Mouse (Mus musculus): ENCODE measurements around the gene Supt6.
"Not testable (repeated sequence)": the region's sequence is repeated elsewhere in the genome, so short reads cannot be mapped to it uniquely, and the experiment has no call there.

Gene Supt6

DNA sequence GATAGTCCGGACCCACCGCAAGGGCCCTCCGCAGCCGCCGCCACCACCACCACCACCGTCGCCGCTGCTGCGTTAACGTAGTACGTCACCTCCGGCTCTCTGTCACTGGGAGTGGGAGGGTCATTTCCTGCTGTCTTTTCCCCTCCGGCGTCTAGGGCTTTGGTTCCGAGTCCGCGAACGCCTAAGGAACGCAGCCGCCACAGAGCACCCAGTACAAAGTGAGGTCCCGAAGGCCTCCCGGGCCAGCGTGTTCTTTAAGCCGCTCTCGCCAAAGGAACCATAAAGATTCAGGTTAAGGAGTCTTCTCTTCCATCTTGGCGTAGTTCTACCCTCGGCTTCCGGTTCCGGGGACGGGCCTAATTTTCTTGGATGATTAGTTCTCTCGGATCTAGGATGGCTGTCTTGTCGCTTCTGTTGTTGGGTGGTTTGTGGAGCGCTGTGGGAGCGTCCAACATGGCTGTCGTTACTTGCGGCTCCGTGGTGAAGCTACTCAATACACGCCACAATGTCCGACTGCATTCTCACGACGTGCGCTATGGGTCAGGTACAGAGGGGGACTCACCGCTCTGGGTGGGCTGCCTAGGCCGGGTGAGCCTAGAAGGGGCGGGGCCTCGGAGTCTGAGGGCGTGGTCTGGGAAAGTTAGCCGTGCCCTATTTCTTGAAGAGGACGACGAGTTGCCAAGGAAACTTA lies at the start of gene Supt6, which contains the start of gene Sdf2:
Gene Supt6 (minus strand): TSS at position 361 of the 691 bp plus-strand sequence.
Gene Sdf2 (plus strand): TSS at position 120 of the 691 bp plus-strand sequence.
- DNase-seq, result peak; percentile 96

DNA sequence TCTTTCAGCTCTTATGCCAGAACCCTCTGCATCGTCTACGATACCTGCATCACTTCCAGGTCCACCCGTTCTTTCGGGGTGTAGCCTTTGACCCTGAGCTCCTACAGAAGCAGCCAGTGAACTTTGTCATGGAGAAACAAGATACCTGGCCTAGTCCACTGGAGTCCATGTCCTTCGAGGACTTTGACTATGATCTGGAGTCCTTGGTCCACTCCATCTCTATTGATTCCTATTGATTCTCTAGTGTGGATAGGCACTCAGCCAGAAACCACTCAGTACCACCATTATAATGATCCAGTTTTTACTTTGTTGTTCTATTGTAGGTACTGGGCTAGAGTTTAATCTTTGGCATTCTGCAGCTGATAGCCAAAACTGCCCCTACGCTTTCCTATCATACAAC lies 48.8 kb upstream of the Supt6 start:
- DNase-seq, result no peak

DNA sequence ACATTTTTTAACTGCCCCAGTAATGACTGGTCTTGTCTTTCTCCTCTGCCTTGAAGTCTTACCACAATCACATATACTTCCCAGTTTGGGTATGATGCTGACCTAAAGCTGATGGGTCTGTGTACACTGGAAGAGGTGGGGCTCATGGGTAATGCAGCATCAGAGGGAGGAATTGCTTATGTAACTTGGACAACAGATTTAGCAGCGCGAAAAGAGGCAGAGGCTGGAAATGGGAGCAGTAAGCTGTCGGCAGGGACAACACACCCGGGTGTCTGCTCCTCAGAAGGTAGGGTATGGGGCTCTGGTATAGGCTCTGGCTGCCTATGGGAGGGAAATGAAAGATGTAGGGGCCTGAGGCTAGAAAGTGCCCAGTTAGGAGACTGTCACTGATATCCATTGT lies 44.9 kb upstream of the Supt6 start, which contains the start of gene BC030499:
Gene BC030499 (plus strand): TSS at position 188 of the 400 bp plus-strand sequence.
- no peak for DNase-seq

DNA sequence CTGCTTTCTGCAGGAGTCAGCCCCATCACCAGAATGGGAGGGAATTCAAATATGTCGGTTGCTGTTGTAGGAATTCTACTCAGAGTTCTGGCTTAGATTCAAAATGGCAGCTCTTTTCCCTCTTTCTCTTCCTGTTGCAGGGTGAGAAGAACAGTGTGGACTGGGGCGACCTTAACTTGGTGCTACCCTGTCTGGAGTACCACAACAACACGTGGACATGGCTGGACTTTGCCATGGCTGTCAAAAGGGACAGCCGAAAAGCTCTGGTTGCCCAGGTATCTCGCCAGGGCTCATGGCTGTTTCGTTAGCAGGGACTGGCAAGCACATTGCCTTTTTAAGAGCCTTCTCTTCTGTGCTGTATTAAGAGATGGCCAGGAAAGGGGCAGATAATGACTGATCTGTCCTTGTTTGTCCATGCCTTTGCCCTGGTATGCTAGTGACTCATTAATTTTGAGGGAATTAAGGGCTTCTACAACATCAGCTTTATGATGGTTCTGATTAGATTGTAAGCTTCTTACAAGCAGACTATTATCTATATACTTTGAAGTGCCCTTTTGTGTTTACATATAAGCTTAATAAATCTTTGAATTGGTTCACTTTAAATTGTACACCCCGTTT lies 43.5 kb upstream of the Supt6 start:
- no peak for DNase-seq

DNA sequence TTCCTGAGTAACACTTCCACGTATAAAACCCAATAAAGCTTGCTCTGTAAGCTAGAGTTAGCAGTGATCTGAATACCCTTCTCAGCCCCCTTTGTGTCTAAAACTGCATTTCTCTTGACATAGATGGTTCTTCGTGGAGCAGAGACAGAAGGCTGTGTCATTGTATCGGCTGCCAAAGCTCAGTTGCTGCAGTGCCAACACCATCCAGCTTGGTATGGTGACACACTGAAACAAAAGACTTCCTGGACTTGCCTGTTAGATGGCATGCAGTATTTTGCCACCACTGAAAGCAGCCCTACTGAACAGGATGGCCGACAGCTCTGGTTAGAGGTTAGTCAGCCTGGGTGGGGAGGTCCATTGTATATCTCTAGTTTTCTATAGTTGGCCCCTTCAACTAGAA lies 33.8 kb upstream of the Supt6 start:
- DNase-seq, result no peak

DNA sequence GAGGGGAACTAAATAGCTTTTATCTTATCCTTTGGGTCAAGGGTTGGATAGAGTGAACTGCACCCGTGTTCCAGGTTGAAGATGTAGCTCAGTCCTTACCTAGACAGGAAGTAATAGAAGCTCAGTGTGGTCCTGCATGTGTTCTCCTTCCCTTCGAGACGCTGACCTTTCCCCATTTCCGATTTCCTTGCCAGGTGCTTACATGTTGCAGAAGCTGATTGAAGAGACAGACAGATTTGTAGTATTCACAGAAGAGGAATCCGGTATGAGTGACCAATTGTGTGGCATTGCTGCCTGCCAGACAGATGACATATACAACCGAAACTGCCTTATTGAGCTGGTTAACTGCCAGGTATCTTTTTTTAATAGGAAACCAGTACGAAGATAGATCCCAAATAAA lies 33.1 kb upstream of the Supt6 start:
- no peak for DNase-seq

DNA sequence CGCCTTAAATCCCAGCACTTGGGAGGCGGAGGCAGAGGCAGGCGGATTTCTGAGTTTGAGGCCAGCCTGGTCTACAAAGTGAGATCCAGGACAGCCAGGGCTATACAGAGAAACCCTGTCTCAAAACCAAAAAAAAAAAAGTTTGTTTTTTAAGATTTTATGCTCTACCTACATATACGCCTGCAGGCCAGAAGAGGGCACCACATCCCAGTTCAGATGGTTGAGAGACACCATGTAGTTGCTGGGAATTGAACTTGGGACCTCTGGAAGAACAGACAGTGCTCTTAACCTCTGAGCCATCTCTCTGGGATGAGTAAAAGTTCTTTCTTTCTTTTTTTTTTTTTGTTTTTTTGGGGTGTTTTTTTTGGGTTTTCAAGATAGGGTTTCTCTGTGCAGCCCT lies 30.4 kb upstream of the Supt6 start:
- not testable (repeated sequence) for DNase-seq

DNA sequence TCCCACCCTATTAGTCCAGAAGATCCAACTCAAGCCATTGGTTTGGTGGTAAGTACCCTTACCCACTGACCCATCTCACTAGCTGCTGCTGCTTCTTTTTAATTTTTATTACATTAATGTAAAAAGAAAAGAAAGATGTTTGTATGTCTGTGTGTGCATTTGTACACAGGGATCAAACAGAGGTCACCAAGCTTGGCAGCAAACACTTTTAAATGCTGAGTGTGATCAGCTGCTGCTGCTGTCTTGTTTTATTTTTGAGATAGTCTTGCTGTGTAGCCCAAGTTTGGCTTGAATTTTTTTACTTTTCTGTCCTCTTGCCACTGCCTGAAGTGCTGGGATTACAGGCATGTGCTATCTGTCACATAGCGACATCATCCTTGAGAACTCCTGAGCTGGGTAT lies 29.8 kb upstream of the Supt6 start:
- no peak for DNase-seq

DNA sequence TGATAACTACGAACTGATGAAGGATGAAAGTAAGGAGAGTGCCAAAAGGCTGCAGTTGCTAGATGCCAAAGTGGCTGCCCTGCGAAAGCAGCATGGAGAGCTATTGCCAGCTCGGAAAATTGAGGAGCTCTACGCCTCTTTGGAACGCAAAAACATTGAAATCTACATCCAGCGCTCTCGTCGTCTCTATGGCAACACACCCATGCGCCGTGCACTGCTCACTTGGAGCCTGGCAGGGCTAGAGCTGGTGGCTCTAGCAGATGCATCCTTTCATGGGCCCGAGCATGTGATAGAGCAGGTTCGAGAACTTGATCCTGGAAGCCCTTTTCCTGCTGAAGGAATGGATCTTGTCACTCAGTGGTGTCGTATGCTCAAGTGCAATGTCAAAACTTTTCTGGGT lies 26.2 kb upstream of the Supt6 start:
- no peak for DNase-seq

DNA sequence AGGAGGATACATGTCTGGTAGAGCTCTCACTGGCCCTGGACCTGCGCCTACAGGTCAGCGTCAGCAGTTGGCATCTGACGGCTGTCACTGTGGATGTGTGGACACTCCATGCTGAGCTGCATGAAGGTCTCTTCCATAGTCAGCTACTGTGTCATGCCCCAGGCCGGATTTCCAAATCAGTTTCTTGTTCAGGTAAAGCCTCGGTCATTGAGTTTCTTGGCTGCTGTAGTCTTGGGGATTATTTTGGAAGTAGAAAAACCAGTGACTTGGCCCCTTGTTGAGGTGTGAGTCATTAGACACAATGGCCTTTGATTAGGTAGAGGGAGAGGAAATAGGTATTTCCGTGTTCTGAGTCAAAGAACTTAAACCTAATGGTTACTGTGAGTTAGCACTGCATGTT lies 19.8 kb upstream of the Supt6 start:
- DNase-seq, result no peak

DNA sequence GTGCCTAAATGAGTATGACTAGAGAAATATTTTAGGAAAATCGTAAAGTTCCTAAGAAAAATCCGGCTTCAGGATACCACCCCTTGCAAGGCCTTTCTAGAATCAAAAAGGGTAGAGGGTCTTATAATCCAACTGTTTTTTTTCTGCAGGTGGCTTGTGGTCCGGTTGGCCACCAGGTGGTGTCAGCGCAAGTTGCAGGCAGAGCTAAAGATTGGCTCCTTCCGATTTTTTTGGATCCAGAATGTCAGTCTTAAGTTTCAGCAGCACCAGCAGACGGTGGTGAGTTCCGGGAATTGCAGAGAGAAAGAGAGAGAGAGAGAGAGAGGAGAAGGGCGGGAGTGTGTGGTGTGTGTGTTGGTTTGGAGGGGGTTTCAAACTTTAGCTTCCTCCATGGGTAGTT lies 16.8 kb upstream of the Supt6 start:
- DNase-seq, result peak; percentile 76

DNA sequence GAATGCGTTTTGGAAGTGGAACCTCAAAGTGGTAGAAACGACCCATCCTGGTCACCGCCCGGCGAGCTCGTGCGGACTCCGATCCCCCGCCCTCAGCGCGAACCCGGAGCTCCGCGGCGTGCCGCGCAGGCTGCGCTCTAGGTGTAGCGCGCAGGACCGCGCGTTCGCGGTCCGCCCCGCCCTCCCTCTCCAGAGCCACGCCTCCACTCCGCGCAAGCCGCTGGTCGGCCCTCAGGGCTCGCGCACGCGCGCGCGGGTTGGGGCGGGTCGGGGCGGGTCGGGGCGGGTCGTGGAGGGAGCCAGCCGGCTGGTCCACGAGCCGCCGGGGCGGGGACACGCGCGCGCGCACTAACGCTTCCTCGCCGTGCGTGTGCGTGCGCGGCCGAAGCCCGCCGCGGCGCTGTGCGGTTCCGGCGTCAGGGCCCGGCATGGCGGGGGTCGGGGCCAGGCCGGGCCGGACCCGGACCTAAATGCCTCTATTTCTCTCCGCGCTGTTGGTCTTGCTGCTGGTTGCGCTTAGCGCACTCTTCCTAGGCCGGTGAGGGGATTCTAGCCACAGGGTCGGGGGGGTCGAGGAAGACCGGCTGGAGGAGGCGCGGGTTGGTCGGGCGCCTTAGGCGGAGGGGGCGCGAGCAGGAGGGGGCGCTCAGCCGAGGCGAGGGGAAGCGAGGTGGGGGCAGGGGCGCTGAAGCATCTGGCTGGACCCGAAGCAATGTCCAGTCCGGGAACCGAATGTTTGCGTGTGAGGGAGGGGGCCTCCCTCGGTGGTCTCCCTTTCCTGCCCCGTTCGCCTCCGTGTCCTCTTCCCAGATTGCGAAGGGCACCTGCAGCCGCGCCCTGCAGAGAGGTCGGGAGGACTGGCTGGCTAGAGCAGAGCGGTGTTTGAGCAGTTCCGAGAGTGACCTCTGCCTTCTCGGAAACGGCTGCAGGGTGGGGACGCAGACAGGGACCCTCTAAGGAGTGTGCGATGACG lies 15.9 kb upstream of the Supt6 start, which contains the start of gene 2610507B11Rik:
Gene 2610507B11Rik (plus strand): TSS at position 373 of the 973 bp plus-strand sequence.
- peak; percentile 94 for DNase-seq

DNA sequence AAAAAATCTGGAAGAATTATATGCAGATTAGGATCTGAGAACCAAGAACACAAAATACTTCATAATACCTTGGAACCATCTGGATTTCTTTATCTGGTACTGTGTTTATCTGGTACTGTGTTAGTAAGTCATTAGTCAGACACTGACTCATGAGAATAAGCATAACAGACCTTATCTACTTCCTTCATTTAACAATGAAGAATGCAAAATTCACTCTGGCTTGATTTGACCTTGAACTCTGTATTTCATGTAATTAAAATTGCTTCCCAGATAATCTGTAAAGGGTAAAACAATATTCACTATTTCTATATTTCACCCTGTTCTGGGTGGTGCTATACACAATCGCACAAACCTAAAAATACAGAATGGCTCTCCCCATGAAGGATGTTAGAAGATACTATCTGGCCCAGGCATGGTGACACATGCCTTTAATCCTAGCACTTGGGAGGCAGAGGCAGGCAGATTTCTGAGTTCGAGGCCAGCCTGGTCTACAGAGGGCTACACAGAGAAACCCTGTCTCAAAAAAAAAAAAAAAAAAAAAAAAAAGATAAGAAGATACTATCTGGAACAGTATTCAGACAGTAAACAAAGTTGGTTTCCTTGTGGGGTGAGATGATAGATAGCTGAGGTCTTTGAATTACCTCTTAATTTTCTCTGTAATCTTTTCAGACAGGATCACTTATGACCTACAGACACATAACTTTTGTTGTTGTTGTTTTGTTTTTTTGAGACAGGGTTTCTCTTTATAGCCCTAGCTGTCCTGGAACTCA lies 14.9 kb upstream of the Supt6 start:
- no peak for DNase-seq

DNA sequence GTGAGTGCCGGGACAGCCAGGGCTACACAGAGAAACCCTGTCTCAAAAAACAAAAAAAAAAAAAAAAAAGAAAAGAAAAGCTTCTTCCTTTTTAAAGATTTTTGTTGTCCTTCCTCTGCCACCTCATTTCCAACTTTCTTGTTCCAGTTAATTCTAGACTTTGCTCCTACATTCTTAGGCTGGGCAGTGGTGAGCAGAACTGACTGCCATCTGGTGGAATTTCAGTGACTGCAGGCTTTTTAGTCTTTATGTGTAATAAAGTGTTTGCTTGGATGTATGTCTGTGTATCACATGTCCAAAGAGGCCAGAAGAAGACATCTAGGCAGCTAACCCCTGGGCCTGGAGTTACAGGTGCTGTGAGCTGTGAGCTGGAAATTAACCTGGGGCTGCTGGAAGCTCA lies 10.8 kb upstream of the Supt6 start:
- DNase-seq, result no peak

DNA sequence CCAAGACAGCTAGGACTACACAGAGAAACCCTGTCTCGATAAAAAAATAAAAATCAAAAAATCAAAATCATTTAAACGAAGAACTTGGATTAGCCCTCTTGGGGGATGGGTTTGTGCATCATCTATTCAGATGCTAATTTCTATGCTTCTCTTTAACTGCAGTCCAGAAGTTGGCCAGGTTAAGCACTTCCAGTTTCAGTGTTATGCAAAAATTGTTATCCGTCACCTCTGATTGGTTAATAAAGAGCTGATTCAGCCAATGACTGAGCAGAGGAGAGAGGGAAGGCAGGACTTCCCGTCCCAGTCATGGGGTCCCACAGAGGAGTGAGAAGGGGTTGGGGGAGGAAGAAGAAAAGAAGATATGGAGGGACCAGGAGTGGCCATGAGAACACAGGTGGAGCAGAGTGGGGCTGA lies 1.9 kb upstream of the Supt6 start:
- DNase-seq, result no peak

DNA sequence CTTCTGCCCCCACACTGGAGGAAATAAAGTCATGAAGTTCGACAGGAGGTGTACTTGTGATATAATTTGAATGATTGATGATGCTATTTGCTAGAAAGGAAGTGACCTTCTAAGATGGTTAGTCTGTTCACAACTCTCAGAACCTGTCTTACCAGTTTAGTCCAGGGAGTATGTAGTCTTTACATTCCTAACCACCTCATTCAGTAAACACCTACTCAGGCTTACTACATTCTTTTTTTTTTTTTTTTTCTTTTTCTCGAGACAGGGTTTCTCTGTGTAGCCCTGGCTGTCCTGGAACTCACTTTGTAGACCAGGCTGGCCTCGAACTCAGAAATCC lies 1.2 kb upstream of the Supt6 start:
- DNase-seq, result no peak

DNA sequence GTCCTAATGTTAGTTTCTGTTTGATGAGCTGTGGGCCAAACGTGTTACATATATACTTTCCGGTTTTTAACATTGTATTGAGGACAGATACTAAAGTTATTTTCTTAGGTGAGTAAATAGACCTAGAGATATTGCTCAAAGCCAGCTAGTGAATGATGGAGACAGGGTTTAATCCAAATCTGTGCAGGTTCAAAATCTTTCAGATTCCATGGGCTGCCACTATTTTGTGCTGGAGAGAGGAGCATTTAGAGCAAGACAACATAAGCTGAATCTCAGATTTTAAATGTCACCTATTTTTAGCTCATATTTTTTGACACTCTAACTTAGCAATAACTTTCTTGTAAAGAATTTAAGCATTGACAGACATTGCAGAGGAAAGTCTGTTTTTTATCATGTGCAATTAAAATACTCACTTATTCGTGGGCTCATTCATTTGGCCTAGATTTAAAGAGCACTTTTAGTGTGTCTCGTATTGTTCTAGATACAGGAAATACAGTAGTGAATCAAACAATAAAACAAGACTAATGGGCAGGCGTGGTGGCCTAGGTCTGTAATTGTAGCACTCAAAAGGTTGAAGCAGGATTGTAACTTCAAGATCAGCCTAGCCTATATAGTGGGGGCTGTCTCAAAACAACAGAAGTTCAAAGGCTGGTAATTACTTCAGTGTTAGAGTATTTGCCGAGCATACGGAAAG lies 678 bp upstream of the Supt6 start:
- no peak for DNase-seq

DNA sequence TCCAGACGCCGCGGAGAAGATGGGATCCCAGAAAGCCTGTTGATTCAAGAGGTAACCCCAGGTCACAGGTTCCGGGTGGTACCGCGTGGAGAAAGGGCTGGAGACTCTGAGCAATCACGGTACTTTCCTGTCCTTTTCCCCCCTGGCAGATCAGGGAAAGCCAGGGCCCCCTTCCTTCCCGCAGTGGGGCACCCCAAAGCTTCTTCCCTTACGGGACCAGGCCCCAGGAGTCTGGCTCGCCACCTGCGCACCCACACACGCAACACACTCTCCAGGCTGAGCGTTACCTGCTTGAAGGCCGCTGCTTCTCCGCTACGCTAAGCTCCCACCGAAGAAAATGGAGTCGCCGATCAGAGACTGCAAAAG lies 543 bp downstream of the Supt6 start:
- DNase-seq, result no peak

DNA sequence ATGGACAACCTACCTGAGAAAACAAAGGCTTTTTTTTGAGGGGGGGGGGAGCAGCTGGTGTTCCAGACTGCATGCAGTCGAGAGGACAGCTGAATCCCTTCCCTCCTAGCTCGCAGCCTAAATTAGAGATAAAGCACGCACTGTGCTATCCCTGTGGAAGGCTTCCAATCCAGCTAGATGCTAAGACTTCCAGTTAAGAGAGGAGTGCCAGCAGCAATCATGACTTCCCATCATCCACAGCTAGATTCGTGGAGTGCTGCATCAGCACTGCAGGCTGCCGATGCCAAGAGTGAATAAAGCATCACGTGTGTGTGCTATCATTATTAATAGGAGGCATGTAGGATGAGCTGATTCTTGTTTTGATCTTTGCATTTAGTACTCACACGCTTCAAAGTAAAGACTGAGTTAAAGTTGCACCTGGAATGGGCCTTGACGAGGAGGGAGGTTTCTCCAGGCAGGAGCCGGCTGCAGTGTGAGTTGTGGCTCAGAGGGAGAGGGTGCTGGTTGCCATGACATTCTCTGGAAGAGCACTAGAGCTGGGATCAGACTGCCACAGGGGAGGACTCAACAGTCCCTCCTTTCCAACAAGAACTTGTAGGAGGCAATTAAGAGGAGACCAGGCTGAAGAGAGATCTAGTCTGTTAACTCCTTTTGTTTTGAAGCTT lies 5.5 kb downstream of the Supt6 start:
- no peak for DNase-seq

DNA sequence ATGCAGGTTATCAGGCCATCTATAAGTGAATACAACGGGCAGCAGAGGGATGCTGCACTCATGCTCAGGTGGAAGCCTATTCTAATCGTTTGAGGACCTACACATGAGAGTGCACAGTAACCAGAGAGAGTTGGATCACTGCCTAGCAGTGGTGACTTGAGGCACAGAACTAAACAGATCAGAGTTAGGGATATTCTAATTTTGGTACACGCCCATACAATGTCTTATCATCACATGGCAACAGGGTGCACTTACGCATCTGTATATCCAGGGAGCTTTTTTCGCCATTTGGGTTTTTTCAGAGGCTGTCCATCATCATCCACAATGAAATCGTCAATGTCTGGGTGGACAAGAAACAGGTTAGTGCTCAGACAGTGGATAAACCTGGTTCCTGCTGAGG lies 14.3 kb downstream of the Supt6 start:
- no peak for DNase-seq

DNA sequence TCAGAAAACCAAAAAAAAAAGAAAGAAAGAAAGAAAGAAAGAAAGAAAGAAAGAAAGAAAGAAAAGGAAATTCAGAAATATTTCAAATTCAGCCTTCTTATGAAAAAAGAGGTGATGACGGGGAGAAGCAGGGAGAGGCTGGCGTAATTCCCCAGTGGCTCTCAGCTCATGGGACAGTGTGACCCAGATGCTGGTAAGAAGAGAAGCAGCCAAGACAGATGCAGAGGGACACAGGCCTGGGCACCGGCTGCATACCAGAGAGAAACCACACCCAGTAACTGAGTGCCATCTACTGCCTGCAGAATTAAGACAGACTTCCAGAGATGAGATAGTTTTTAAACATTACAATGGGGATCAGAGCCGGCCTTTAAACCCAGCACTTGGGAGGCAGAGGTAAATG lies 22.2 kb downstream of the Supt6 start:
- DNase-seq, result no peak

Data from lung, postnatal 10 days (tissue).